Mouse (Mus musculus) adrenal gland, postnatal 36 days (tissue): ENCODE data around the gene Ifna1. TPM values are rescaled to one million over a fixed set of nuclear protein-coding genes. Genes with fewer than 3 reads are reported as not detected.
A peak's percentile ranks its signal among the peaks of the same experiment; 100 is the strongest.
"Not testable (repeated sequence)": the region's sequence is repeated elsewhere in the genome, so short reads cannot be mapped to it uniquely, and the experiment has no call there.

Experiments
- DNase-seq, 2 experiments: peaks; one replicate each; pipeline ENCODE4 v3.0.0; 2021; ENCODE audit warnings: mixed read lengths in 1 of 2
- long read RNA-seq, 2 experiments: library from polyadenylated mRNA; stranded (forward); transcript quantifications; one replicate each; pipeline ENCODE4 v2.0.0; 2021; ENCODE audit warnings: borderline sequencing depth in 2 of 2
- total RNA-seq, 2 experiments: library from RNA; stranded (reverse); gene quantifications; 2 replicates each; pipeline ENCODE4 v1.2.3; 2021

Ifna1 gene
- not detected for total RNA-seq
- long read RNA-seq, experiment 1: 0 reads
- long read RNA-seq, experiment 2: 0 reads

- DNase-seq: no peak
Observed at GRCm38 (mm10) chr4:88849698-88850097, at the start of gene Ifna1. Ifna1 (plus strand) TSS chr4:88850087.

- not testable (repeated sequence) for DNase-seq
Observed at GRCm38 (mm10) chr4:88802954-88803353, 46.9 kb upstream of the Ifna1 start, which contains the start of gene Gm13287. Gm13287 (plus strand) TSS chr4:88803254.

GRCm38 (mm10) chr4:88805231-88805630 is 44.7 kb upstream of the Ifna1 start, which contains the start of gene Gm13288:
Gm13288 (plus strand) TSS chr4:88805531.
- not testable (repeated sequence) for DNase-seq

GRCm38 (mm10) chr4:88805761-88806160 is 44.1 kb upstream of the Ifna1 start:
- peak; percentile 49 to 57 for DNase-seq

GRCm38 (mm10) chr4:88815928-88816327 is 34.0 kb upstream of the Ifna1 start, which contains the start of gene Ifna7:
Ifna7 (plus strand) TSS chr4:88816228.
- no peak for DNase-seq

- no peak for DNase-seq
Observed at GRCm38 (mm10) chr4:88819659-88820058, 30.2 kb upstream of the Ifna1 start, which contains the start of gene Ifna11. Ifna11 (plus strand) TSS chr4:88819959.

GRCm38 (mm10) chr4:88822995-88823394 is 26.9 kb upstream of the Ifna1 start:
- peak in 1 of 2 experiments; percentile 9 for DNase-seq

GRCm38 (mm10) chr4:88827116-88827515 is 22.8 kb upstream of the Ifna1 start, which contains the start of gene Ifna6:
Ifna6 (plus strand) TSS chr4:88827416.
- DNase-seq: not testable (repeated sequence)

GRCm38 (mm10) chr4:88830523-88830922 is 19.4 kb upstream of the Ifna1 start:
- DNase-seq: peak; percentile 3 to 37

- DNase-seq: not testable (repeated sequence)
Observed at GRCm38 (mm10) chr4:88835225-88835624, 14.7 kb upstream of the Ifna1 start, which contains the start of gene Ifna5. Ifna5 (plus strand) TSS chr4:88835525.

- DNase-seq: peak in 1 of 2 experiments; percentile 5
Observed at GRCm38 (mm10) chr4:88838828-88839227, 11.1 kb upstream of the Ifna1 start.

GRCm38 (mm10) chr4:88840058-88840457 is 9.8 kb upstream of the Ifna1 start:
- no peak for DNase-seq

- DNase-seq: no peak
Observed at GRCm38 (mm10) chr4:88841438-88841911, 8.4 kb upstream of the Ifna1 start, which contains the start of gene Ifna4. Ifna4 (plus strand) TSS chr4:88841861.

- no peak for DNase-seq
Observed at GRCm38 (mm10) chr4:88845334-88845733, 4.6 kb upstream of the Ifna1 start.

- no peak for DNase-seq
Observed at GRCm38 (mm10) chr4:88851026-88851763, 1.3 kb downstream of the Ifna1 start.

- no peak for DNase-seq
Observed at GRCm38 (mm10) chr4:88859214-88859613, 9.3 kb downstream of the Ifna1 start.

GRCm38 (mm10) chr4:88863309-88863708 is 13.4 kb downstream of the Ifna1 start:
- DNase-seq: no peak

- DNase-seq: no peak
Observed at GRCm38 (mm10) chr4:88864599-88864998, 14.7 kb downstream of the Ifna1 start.

- no peak for DNase-seq
Observed at GRCm38 (mm10) chr4:88865011-88865569, 15.2 kb downstream of the Ifna1 start.

- DNase-seq: peak; percentile 79 to 83
Observed at GRCm38 (mm10) chr4:88867366-88867925, 17.6 kb downstream of the Ifna1 start.

GRCm38 (mm10) chr4:88867926-88868911 is 18.3 kb downstream of the Ifna1 start:
- DNase-seq: peak; percentile 13 to 25
